Mouse (Mus musculus): ENCODE data around the gene Gng2.

GRCm38 (mm10) chr14:19825481-19825880 is 151.9 kb downstream of the Gng2 start:
- no peak for TF ChIP-seq CTCF (IDR thresholded peaks at IDR 0.05; ENCODE audit: extremely low read depth, insufficient read length, insufficient replicate concordance, low read depth, low read length)
- no peak for TF ChIP-seq POLR2A (IDR thresholded peaks at IDR 0.05; ENCODE audit: low read depth, low read length)

All from small intestine, adult 2 months (tissue).